Mouse (Mus musculus) embryo, embryonic 10.5 days (tissue): ENCODE results near the gene Vmn2r82.
"Not testable (repeated sequence)": the region's sequence is repeated elsewhere in the genome, so short reads cannot be mapped to it uniquely, and the experiment has no call there.

Experiments
- DNase-seq: peaks from one replicate; pipeline ENCODE4 v3.0.0-alpha.2; 2015; ENCODE audit warnings: low spot score

Vmn2r82 gene

DNA sequence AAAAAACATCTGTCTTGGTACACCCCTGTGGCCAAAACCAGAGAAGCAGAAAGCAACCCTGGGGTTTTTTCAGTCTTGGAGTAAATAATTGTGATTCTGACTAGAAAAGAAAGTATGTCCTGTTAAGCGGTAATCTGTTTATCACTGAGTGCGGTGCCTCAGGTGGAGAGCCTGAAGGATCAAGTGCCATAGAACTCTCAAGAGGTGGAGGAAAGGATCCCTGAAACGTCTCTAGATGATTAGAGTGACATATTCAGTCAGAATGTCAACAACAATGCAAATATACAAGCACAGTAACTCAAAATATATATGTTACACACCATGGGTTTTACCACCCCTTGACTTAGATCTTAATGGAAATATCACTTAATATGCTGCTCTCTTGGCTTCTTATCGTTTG lies at the start of gene Vmn2r82:
TSS of gene Vmn2r82 (plus strand) at position 301 of the 400 bp plus-strand sequence.
- not testable (repeated sequence) for DNase-seq

GRCm38 (mm10) chr10:79322033-79322736 lies 34.1 kb upstream of the Vmn2r82 start:
- peak; percentile 63 for DNase-seq

GRCm38 (mm10) chr10:79322737-79323086 lies 33.6 kb upstream of the Vmn2r82 start:
- DNase-seq: no peak

- not testable (repeated sequence) for DNase-seq
These were observed 43.8 kb downstream of the Vmn2r82 start for GRCm38 (mm10) chr10:79399946-79400700.

GRCm38 (mm10) chr10:79417142-79417771 lies 60.9 kb downstream of the Vmn2r82 start:
- DNase-seq: no peak

DNA sequence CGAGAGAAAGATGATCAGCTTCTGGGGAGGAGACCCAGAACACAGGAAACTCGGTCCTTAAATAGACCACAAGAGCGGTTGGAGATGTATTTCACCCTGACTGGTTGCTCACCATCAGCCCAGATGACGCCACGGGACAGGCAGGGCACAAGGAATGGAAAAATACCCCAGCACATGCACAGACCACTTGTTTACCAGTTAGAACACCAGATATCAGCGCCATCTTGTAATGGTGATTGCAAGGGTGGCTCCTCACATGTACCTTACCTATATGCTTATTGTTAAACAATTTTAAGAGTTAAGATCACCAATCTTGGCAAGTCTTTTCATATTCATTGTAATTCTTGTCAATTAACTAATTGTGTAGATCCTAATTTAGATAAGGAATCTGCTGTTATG lies 61.5 kb downstream of the Vmn2r82 start:
- DNase-seq: not testable (repeated sequence)

DNA sequence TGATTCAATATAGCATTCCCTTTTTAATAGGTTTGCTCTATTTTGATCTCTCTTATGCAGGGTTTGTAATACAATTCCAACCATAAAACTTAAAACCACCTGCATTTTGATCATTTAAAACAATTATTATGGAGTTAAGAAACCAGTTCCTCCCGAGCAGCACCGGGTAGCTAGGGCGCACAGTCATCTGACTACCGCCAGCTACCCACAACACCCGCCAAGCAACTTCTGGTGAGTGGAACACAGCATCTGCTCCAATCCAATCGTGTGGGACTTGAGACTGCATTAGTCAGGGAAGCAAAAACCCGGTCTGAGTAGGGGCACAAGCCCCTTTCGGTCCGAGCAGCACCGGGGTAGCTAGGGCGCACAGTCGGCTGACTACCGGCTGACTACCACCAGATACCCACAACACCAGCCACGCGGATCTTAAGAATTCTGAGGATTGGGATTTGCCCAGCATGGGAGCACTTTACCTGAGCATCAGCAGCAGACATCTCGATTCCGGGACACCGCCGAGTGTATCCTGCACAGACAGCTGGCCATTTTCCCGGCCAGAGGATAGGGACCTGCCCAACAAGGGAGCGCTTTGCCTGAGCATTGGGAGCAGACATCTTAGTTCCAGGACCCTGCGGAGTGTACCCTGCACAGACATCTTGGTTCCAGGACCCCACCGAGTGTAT lies 79.0 kb downstream of the Vmn2r82 start:
- not testable (repeated sequence) for DNase-seq
